Comparison of ENCODE assay signal across 18 mouse cellular contexts in the genomic region with DNA sequence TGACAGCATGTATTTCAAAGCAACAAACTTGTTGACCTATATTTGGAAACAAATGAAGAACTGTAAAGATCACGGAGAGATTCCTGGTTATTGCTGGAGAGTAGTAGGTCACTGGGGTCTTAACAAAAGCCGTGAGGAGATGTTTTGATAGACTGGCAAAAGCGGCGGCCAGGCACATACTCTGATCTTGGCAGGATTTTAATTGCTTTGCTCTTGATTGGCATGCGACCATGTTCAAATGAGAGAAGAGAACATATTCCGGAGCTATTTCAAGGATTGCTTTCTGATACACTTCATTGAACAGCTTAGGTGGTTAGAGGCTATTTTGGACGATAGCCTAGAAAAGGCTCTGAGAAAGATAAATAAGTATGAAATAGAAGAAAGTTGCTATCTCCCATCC.
A peak's percentile ranks its signal among the peaks of the same experiment; 100 is the strongest.
DNase-seq lines count a peak whose midpoint lies in the region; ATAC-seq and TF ChIP-seq lines count a peak whose summit lies in the region.
"Had no signal": no experiment of that assay in that cellular context is flagged by ENCODE, and none has a peak within 500 bp of the region (broad histone marks: within the 10 kb centered on the region; RNA-seq: fewer than 3 reads in every experiment).

No protein-coding gene starts in this region.

- no peak overlapping the region for H3K4me3 ChIP-seq in forebrain, embryonic 13.5 days
- H3K4me3 ChIP-seq in forebrain, embryonic 12.5 days (replicated peaks): no peak overlapping the region
- H3K4me3 ChIP-seq in heart, embryonic 10.5 days: no peak overlapping the region
- H3K4me3 ChIP-seq: heart, embryonic 15.5 days; intestine, embryonic 15.5 days; limb, embryonic 13.5 days; liver, embryonic 13.5 days had no signal

- 62% methylated on average over 7 of the region's 7 CpGs for WGBS in forebrain, embryonic 13.5 days
- 78% methylated on average over 7 of the region's 7 CpGs for WGBS in forebrain, embryonic 12.5 days
- 85% methylated on average over 7 of the region's 7 CpGs for WGBS in heart, embryonic 10.5 days

- H3K4me2 ChIP-seq in forebrain, embryonic 13.5 days: no peak overlapping the region
- no peak overlapping the region for H3K4me2 ChIP-seq in forebrain, embryonic 12.5 days
- H3K4me2 ChIP-seq: heart, embryonic 15.5 days; intestine, embryonic 15.5 days; limb, embryonic 13.5 days; liver, embryonic 13.5 days; lung, embryonic 14.5 days had no signal

- H3K9ac ChIP-seq in forebrain, embryonic 13.5 days: no peak overlapping the region
- no peak overlapping the region for H3K9ac ChIP-seq in forebrain, embryonic 12.5 days
- H3K9ac ChIP-seq: heart, embryonic 15.5 days; intestine, embryonic 15.5 days; limb, embryonic 13.5 days; liver, embryonic 13.5 days; lung, embryonic 14.5 days had no signal

- DNase-seq in kidney, adult 9 months: peak; percentile 2
- DNase-seq in kidney, postnatal 14 days: no peak
- DNase-seq in brain, embryonic 14.5 days (ENCODE audit: low read depth): peak; percentile 77
- peak; percentile 10 for DNase-seq in retina, embryonic 14.5 days (ENCODE audit: low spot score)
- DNase-seq in heart, embryonic 10.5 days (ENCODE audit: low spot score): no peak
- DNase-seq: adrenal gland, adult 2 months; gastrocnemius, postnatal 10 days; heart, adult 18-20 months; kidney, postnatal 4 days; liver, embryonic 13.5 days; lung, embryonic 14.5 days; lung, postnatal 36 days; thymus, postnatal 25 days had no signal

- H3K27me3 ChIP-seq in forebrain, embryonic 13.5 days: no peaks in the 10 kb centered on the region
- H3K27me3 ChIP-seq in forebrain, embryonic 12.5 days: no peaks in the 10 kb centered on the region
- no peaks in the 10 kb centered on the region for H3K27me3 ChIP-seq in heart, embryonic 10.5 days (ENCODE audit: insufficient read depth, poor library complexity, severe bottlenecking)
- H3K27me3 ChIP-seq: heart, embryonic 15.5 days; intestine, embryonic 15.5 days; limb, embryonic 13.5 days; liver, embryonic 13.5 days had no signal

- no peaks in the 10 kb centered on the region for H3K36me3 ChIP-seq in forebrain, embryonic 13.5 days (ENCODE audit: poor library complexity, severe bottlenecking)
- no peaks in the 10 kb centered on the region for H3K36me3 ChIP-seq in forebrain, embryonic 12.5 days (replicated peaks)
- H3K36me3 ChIP-seq in heart, embryonic 10.5 days: no peaks in the 10 kb centered on the region
- H3K36me3 ChIP-seq: heart, embryonic 15.5 days; intestine, embryonic 15.5 days; limb, embryonic 13.5 days; liver, embryonic 13.5 days had no signal

- no peak for TF ChIP-seq CTCF in brain, embryonic 14.5 days (IDR thresholded peaks at IDR 0.05; ENCODE audit: borderline replicate concordance, extremely low read depth, insufficient read depth, insufficient read length)

- 0 out of 2 replicates have a peak, but pooled peaks cover 2% of the 10 kb centered on the region for H3K4me1 ChIP-seq in forebrain, embryonic 13.5 days
- no peaks in the 10 kb centered on the region for H3K4me1 ChIP-seq in forebrain, embryonic 12.5 days
- no peaks in the 10 kb centered on the region for H3K4me1 ChIP-seq in heart, embryonic 10.5 days
- H3K4me1 ChIP-seq: heart, embryonic 15.5 days; intestine, embryonic 15.5 days; limb, embryonic 13.5 days; liver, embryonic 13.5 days had no signal

- no peaks in the 10 kb centered on the region for H3K9me3 ChIP-seq in forebrain, embryonic 13.5 days (replicated peaks)
- H3K9me3 ChIP-seq in forebrain, embryonic 12.5 days: no peaks in the 10 kb centered on the region
- H3K9me3 ChIP-seq in heart, embryonic 10.5 days: no peaks in the 10 kb centered on the region
- H3K9me3 ChIP-seq: heart, embryonic 15.5 days; intestine, embryonic 15.5 days; limb, embryonic 13.5 days; liver, embryonic 13.5 days had no signal

- no peak overlapping the region for H3K27ac ChIP-seq in forebrain, embryonic 13.5 days
- no peak overlapping the region for H3K27ac ChIP-seq in forebrain, embryonic 12.5 days
- H3K27ac ChIP-seq in heart, embryonic 10.5 days: no peak overlapping the region
- H3K27ac ChIP-seq: heart, embryonic 15.5 days; intestine, embryonic 15.5 days; limb, embryonic 13.5 days; liver, embryonic 13.5 days had no signal

- no peak for TF ChIP-seq POLR2A in brain, embryonic 14.5 days (IDR thresholded peaks at IDR 0.05; ENCODE audit: borderline replicate concordance, extremely low read depth, insufficient read depth, insufficient read length, poor library complexity, severe bottlenecking)

- peak; percentile 63; the same call in 1 of the 2 replicates for ATAC-seq in forebrain, embryonic 13.5 days
- no peak for ATAC-seq in forebrain, embryonic 12.5 days (ENCODE audit: low FRiP score)
- ATAC-seq: intestine, embryonic 15.5 days had no signal

Comparison
In these comparisons a context has a peak if more than half of its experiments do, and no peak if none do; other contexts are left out.
1. DNase-seq: peak in kidney, adult 9 months (single experiment), brain, embryonic 14.5 days (single experiment) and retina, embryonic 14.5 days (single experiment); none in kidney, postnatal 14 days (single experiment) and heart, embryonic 10.5 days (single experiment).